Mouse (Mus musculus) v-Abl transformed pro-B cells (cell line): ENCODE measurements around the gene Capzb.

Experiments used
- in situ Hi-C, 2 experiments: fragments of 400-800 bp; cut with MboI; formaldehyde crosslinking; loops; one replicate each; pipeline ENCODE4 v1.15.1; 2025; ENCODE audit not compliant: unreplicated experiment in 2 of 2

Capzb gene

DNA sequence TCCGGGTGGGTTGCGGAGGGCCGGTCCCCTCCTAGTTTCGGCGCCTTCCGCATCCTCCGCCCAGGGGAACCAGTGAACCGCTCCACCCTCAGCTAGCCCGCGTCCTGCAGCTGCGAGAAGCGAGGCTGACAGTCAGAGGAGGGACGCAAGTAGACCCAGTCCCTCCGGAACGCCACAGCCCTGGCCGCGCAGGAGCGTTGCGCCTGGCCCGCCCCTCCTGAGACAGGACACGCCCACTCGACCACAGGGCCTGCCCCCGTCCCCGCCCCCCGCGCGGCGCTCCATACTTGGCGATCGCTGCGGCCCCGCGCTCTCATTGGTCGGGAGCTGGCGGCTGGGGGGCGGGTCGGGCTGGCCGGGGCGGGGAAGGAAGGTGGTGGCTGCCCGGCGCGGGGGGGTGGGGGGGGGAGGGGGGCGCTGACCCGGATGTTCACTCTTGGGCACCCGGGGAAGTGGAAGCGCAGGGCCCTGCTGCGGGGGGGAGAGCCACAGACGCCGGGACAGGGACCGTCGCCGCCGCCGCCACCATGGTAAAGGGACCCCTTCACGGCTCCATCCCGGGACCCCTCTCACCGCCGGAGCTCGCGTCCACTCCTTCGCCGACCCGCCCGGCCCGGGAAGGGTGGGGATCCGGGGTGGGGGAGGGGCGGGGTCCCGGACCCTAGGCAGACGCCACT lies at the start of gene Capzb:
TSS of gene Capzb (plus strand) at position 401 of the 677 bp plus-strand sequence.
- in situ Hi-C loops = no loop called here

DNA sequence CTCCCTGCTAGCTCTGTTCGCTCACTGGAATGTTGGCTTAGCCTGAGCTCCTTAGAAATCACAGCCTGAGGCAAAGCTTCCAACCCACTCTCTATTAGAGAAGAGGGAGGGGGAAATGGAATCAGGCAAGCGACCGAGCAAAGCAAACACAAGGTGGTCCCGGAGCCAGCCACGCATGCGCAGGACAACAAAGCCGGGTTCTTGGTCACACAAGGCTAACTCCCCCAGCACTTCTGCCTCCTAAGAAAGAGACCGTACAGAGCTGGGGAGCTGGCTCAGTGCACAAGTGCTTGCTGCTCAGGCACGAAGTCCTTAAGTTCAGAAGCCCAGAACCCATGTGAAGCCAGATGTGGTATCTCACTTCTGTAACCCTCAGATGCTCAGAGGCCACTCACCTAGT lies 49.7 kb upstream of the Capzb start:
- in situ Hi-C loops = no loop called here

- in situ Hi-C loops = no loop called here
Observed at GRCm38 (mm10) chr4:139144577-139144976, 48.1 kb upstream of the Capzb start.

- in situ Hi-C loops = no loop called here
Observed at GRCm38 (mm10) chr4:139145156-139145555, 47.5 kb upstream of the Capzb start.

DNA sequence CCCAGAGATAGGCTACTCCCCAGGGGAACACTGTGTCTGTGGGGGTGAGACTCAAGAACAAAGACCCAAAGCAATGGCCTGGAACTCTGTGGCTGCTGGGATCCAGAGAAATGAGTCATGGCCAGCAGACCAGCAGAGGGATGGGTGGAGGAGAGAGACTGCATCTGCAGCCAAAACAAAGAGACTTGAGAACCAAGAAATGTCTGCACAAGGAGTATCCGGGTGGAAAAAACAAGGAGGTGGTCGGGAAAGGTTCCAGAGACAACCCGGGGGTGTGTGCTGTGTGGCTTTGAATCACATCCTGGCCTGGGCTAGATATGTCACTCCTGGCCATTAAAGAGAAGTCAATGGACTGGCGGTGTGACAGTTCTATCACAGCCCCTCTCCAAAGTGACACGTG lies 45.9 kb upstream of the Capzb start:
- in situ Hi-C loops = no loop called here

- in situ Hi-C loops = no loop called here
Observed at GRCm38 (mm10) chr4:139151370-139151769, 41.3 kb upstream of the Capzb start.

DNA sequence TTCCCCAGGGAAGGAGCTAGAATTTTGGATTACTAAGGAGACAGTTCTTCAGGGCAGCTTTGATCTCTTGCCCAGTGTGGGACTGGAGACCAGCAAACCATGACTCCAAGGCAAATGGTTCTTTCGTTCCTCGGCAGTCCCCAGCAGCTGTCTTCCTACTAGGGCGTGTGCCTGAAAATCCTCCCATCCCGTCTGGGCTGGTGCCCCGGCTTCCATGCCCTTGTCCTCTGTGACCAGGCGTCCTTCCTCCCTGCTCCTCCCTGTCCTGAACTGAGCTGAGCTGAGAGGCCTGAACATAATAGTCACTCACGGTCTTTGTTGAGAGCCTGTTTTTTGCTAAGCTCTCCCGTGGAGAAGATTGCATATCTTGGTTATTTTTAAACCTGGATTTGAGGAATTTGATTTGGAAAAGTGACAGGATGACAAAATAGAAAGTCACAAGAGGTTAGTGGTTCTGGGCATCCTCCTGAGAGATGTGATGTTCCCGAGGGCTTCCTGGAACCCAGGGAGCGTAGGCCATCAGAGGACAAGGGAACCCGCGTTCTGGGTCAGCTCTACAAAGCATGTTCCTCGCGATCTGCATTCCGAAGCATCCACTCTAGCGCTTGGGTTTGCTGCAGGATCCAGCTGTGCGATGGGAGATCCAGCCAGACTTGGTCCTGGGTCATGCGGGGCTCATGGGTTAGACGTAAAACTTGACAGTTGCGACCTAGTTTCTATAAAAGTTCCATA lies 38.0 kb upstream of the Capzb start:
- in situ Hi-C loops = loop anchor here in 1 of 2 experiments (5.0 kb wide), 1 partner anchor 72 kb away; no protein-coding TSS in a partner anchor

GRCm38 (mm10) chr4:139156538-139156937 lies 36.2 kb upstream of the Capzb start:
- in situ Hi-C loops = loop anchor here in 1 of 2 experiments (5.0 kb wide), 1 partner anchor 74 kb away; no protein-coding TSS in a partner anchor

GRCm38 (mm10) chr4:139158350-139158749 lies 34.3 kb upstream of the Capzb start:
- in situ Hi-C loops = loop anchor here in 1 of 2 experiments (5.0 kb wide), 1 partner anchor 76 kb away; no protein-coding TSS in a partner anchor

- in situ Hi-C loops = no loop called here
Observed at GRCm38 (mm10) chr4:139161076-139161475, 31.6 kb upstream of the Capzb start.

GRCm38 (mm10) chr4:139164082-139164481 lies 28.6 kb upstream of the Capzb start:
- in situ Hi-C loops = no loop called here

DNA sequence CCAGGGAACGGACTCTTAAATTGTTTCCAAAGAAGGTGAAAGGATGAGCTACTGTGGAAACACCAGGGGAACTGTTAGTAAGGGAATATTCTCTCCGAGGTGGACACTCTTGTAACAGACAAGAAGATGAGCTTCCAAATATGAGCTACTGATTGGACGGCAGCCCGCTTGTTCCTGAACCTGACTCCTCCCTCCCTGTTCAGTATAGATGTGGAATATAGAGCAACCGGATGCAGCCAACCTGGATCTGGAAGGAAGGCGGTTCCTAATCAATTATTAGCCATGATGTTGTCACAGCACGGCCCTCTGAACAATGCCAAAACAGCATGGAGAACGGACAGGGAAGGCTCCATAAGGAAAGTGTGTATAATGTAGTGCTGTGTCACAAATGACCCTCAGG lies 27.4 kb upstream of the Capzb start:
- in situ Hi-C loops = no loop called here

- in situ Hi-C loops = no loop called here
Observed at GRCm38 (mm10) chr4:139166244-139166643, 26.5 kb upstream of the Capzb start.

GRCm38 (mm10) chr4:139167107-139167506 lies 25.6 kb upstream of the Capzb start:
- in situ Hi-C loops = no loop called here

DNA sequence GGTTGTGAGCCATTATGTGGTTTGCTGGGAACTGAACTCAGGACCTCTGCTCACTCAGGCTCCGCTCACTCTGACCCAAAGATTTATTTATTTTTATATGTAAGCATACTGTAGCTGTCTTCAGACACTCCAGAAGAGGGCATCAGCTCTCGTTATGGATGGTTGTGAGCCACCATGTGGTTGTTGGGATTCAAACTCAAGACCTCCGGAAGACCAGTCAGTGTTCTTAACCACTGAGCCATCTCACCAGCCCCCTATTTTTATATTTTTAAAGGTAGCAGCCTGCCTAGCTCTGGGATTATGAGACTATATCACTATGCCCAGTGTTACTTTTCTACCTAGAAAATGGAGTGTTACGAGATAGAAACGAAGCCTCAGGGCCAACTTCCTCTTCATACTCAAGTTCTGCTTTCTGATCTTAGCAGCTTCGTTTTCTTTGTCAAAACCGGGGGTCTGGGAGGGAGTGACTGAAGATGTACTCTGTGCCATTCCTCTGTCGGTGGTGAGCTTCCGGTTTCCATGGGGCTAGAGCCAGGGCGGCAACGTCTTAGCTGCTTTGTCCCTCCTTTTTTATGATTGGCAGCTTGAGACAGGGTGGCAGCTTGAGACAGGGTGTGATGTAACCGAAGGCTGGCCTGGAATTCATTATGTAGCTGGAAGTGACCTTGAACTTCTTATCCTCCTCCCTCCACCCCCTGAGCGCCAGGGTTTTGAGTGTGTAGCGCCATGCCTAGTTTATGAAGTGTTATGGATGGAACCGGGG lies 23.5 kb upstream of the Capzb start:
- in situ Hi-C loops = no loop called here

GRCm38 (mm10) chr4:139169748-139170279 lies 22.9 kb upstream of the Capzb start:
- in situ Hi-C loops = loop anchor here in 1 of 2 experiments (10.0 kb wide), 1 partner anchor 115 kb away; no protein-coding TSS in a partner anchor

DNA sequence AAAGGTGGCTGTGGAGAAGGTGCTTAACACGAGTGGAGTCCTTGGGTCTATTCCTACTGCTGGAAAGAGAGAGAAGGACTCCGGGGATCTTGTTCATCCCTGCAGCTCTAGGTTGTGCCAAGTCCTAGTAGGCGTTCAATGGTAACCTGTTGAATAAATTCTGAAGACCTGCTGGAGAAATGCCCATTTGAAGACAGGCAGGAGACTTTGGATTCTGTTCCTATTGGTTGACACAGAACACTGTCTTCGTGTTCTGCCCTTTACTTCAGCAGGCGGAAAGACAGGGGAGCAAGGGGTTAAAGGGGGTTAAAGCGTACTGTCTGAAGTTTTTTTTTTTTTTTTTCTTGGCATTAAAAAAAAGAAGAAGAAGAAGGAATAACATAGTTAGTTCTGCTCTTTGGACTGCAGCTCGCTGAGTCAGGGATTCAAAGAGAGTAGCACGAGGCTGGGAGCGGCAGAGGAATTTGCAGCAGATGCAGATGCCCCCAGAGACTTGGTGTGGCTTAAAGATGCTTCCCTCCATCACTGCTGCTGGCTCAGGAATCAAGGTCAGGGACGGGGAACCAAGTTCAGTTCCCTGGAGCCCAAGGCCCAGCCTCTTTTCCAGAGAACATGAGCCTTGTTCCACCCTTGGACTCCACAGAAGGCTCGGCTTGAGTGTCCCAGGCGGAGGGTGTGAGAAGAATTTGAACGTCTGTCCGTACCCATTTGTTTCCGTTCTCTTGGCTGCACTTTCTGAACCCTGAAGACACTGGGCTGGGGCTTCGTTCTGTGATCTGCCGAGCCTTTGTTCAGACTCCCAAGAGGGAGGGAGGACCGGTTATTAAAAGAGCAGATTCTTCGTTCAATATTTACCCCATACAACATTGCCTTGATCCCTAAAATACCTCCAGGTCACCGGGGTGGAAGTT lies 17.4 kb upstream of the Capzb start:
- in situ Hi-C loops = loop anchor here in 1 of 2 experiments (10.0 kb wide), 1 partner anchor 109 kb away; no protein-coding TSS in a partner anchor

GRCm38 (mm10) chr4:139176023-139176422 lies 16.7 kb upstream of the Capzb start:
- in situ Hi-C loops = loop anchor here in 1 of 2 experiments (10.0 kb wide), 1 partner anchor 109 kb away; no protein-coding TSS in a partner anchor

DNA sequence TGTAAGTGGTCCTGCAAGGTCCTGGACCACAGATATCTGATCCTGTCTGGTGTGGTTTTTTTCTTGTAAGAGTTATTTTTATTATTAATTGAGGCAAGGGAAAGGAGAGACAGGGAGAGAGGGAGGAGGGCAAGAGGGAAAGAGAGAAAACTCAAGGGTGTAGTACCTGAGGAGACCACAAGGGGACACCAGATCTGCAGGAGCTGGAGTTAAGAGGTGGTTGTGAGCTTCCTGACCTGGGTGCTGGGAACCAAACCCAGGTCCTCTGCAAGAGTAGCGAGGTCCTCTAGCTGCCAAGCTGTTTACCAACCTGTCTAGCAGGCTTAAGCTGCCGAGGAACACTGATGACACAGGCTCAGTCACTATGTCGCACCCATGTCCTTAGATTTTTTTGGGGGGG lies 14.8 kb upstream of the Capzb start:
- in situ Hi-C loops = loop anchor here in 1 of 2 experiments (10.0 kb wide), 1 partner anchor 107 kb away; no protein-coding TSS in a partner anchor
